Mouse (Mus musculus): ENCODE data around the gene Ndufb10.
A peak's percentile ranks its signal among the peaks of the same experiment; 100 is the strongest.

The Ndufb10 gene

DNA sequence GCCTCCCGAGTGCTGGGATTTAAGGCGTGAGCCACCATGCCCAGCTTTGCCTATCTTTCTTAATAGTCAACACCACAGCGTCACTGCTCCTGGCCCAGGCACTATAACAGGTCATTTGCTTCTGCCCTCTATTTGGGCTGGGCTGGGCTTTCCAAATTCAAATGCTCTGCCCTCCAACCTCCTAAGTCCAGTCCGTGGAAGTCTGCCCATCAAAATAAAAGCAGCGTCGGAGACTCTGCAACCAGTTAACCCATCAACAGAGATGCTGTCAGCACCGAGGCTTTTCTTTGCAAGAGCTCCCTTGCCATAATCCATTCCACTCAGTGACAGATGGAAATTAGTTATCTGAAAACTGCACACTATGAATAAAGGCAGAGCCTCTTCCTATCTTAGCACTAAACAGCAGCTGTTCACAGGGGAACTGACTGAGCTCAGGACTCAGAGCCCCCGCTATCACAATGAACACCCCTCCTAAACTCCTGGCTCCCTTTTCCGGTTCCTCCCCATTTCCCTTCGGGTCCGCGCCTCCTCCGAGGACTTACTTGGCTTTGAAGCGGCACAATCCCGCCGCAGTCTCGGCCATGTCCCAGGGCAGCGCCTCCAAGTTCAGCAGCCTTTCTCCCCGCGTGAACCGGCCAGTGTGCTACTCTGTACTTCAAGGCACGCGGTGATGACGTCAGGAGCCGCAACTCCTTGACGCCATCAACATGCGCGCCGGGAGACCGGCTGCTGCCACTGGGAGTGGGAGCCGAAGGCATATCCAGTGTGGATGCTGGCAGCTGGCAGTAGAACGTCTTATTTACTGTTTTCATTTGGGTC, 17.1 kb downstream of the Ndufb10 start, which contains the start of gene Tbl3:
Gene Tbl3, minus strand, starts transcription at position 679 of the 819 bp plus-strand sequence.
- DNase-seq (ENCODE audit: low spot score), result peak; percentile 95

DNA sequence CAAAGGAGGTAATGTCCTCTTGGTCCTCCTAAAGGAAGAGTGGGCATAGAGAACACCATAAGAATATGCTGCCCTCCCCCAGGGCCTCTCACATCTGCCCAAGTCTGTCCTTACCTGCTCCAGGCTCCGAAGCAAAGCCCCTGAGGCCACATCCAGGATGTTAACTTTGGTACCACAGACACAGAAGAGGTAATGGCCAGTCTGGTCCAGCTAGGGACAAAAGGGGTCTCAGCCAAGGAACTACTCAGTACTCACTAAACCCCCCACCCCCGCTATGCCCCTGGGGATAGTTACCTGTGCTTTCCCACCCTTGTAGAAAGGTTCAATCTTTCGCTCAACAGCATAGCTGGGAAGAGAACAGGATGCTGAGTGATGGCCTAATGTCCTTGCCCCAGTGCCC, 18.5 kb downstream of the Ndufb10 start:
- DNase-seq (ENCODE audit: low spot score), result no peak

DNA sequence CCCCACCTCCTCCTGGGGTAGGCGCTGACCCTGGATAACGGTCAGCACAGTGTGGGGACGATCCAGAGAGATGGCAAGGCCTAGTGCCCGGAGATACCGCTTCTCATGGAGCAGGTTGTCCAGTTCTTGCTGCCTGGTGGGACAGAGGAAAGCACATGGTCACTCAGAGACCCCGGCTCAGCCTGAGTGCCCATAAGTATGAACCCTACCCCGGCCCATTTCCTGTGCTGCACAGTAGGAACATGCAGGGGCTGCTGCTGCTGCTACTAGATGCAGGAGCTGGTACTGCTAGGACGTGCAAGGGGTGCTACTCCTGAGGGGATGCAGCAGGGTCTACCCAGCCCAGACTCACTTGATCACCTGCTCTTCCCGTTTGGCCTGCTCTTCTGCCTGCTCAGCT, 23.0 kb downstream of the Ndufb10 start:
- no peak for DNase-seq (ENCODE audit: low spot score)

DNA sequence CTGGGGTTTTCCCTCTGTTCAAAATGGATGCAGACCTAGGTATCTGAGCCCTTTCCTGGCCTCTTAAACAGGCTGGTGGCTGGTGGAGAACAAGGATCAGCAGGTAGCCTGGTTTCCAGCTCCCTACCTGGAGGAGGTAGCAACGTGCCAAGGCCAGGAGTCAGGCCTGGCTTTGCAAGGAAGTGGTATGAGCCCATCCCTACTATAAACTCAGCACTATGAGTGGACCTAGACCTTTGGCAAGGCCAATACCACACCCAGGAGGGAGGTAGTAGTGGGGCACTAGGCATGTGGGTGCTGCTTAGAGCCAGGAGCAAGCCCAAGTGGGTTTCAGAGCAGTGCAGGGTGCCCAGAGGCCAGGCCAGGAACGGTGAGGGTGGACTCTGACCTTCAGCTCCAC, 24.8 kb downstream of the Ndufb10 start:
- DNase-seq (ENCODE audit: low spot score), result no peak

DNA sequence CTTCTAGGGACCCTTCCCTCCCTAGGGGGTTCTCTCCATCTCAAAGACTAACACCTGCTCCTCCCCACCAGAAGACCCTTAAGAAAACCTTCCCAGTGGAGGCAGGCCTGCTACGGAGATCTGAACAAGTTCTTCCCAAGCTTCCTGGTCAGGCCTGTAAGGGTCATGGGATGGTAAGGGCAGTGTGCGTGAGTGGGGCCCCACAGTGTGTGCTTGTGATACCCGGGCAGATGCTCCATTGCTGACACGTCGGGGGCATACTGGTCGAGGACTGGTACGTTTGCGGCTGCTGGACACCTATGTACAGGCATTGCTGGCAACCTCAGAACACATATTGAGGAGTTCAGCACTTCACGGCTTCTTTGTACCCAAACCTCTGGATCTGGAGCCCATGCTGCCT, 25.6 kb downstream of the Ndufb10 start:
- no peak for DNase-seq (ENCODE audit: low spot score)

DNA sequence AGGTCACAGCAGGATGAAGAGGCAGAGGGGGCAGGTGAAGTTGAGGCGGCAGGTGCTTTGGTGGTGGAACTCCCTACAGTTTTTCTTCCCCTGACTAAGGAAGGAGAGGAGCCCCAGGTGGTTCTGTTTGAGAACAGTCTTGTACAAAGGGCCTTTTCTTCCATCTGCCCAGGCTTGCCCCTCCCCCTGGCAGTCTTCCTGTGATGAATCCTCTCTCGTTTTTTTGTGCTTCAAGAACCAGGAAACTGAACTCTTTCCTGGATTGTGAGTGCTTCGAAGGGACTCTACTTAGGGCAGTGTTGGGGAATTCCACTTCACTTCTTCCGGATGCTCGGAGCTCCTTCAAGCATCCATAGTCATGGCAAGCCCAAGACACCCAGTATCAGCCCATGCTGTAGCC, 26.3 kb downstream of the Ndufb10 start:
- DNase-seq (ENCODE audit: low spot score), result no peak

DNA sequence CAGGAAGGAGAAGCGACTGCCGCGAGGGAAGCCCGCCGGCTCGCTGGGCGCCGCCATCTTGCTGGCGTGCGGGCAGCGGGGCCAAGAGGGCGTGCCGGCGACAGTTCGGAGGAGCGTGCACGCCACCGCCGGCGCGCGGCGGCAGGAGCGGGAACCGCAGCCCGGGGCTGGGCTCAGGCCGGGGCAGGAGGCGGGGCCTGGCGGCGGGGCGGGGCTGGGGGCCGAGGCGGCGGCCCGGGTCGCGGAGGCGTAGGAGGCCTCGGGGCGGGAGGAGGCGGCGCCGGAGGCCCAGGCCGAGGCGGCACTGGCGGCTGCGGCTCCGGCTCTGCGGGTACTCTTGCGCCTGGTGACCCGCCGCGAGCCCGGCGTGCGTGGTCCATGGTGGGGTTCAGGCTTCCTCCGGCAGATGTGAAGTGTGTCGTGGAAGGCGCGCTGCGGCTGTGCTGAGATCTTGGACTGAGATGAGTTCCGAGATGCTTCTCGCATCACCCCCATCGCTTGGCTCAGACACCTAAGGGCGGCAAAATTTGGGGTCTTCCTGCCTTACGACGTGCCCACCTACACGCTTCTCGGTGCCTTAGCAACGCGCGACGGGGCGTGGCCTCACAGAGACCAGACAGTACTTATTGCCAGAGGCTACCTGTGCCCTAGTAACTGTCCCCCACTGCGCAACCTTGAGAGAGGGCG, 28.1 kb downstream of the Ndufb10 start, which contains the start of the genes Gfer and Noxo1:
Gene Gfer, minus strand, starts transcription at position 146 of the 687 bp plus-strand sequence.
Gene Noxo1, plus strand, starts transcription at position 224 of the 687 bp plus-strand sequence.
- DNase-seq (ENCODE audit: low spot score), result peak; percentile 87

DNA sequence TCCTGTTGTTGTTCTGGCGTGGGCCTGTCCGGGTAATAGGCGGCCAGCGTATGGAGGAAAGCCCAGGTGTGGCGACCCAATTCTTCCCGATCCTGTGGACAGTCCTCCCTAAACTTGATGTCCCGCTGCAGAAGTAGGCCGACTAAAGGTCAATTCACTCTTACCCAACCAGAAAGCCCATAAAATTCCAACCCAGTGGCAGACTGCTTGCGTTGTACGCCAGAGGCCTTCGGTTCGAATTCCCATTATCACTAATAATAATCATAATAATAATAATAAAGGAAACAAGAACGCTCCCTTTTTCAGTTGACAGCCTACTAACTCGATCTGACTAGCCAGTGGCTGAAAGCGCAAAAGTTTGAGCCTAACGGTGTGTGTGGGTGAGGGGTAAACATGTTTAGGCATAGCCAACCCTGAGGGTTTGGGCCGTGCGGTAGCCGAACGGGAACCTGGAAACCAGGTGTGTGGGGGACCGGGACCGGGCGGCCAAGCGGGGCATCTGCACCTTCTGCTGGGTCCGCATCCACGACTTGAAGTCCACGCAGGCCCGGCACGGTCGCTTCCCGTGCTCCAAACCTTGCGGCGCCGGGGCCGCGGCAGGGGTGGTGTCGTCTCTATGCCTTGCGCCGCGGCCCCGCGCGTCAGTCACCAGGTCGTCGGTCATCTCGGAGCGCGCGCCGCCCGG, 28.8 kb downstream of the Ndufb10 start:
- DNase-seq (ENCODE audit: low spot score), result no peak

DNA sequence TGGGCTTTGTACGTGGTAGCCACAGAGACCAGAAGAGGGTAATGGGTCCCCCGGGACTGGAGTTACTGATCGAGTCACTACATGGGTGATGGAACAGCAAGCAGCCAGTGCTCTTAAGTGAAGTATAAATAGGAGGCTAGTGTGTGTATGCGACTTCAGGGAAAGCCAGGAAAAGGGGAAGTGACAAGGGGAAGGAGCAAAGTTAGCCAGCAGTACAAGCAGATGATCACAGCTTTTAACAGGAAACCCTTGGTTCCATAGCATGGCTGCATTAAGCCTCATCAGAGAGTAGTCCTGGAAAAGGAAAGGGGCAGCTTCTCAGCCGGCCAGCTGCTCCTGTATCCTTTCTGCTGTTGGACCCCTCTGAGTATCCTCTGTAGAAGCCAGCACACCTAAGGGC, 31.9 kb downstream of the Ndufb10 start:
- no peak for DNase-seq (ENCODE audit: low spot score)

DNA sequence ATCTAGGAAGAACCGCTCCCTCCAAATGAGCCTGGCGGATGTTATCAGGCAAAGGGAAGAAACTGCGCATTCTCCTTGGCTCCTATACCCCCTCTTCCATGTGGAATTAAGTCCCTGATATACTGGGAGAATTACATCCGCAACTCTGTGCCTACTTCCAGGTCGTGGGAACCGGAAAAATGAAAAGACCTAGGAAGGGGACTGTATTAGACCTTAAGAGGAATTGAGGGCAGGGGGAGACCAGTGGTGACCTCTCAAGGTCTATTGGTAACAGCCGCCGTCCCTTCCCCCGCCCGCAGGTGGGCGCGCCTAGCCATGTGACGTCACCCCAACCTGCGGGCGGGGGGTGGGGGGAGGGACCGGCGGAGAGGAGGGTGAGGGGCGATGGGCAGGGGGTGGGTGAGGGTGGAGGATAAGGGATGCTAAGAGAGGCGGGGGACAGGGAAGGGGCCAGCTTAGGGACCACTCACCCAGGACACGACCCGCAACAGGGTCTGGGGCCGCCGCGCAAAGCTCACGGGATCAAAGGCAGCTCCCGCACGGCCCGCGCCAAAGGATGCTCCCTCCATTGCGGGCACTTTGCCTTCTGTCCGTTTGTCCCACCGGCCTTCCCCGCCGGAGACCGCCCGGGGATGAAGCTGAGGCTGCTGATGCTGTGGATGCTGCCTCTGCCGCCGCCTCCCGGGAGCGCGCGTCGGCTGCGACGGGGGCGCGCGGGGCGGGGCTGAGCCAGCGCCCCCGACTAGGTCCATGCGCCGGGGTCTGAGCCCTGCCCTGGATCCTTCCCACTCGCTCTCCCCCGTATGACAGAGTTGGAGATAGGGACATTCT, 34.8 kb downstream of the Ndufb10 start, which contains the start of gene Syngr3:
Gene Syngr3, minus strand, starts transcription at position 705 of the 831 bp plus-strand sequence.
- peak; percentile 49 for DNase-seq (ENCODE audit: low spot score)

DNA sequence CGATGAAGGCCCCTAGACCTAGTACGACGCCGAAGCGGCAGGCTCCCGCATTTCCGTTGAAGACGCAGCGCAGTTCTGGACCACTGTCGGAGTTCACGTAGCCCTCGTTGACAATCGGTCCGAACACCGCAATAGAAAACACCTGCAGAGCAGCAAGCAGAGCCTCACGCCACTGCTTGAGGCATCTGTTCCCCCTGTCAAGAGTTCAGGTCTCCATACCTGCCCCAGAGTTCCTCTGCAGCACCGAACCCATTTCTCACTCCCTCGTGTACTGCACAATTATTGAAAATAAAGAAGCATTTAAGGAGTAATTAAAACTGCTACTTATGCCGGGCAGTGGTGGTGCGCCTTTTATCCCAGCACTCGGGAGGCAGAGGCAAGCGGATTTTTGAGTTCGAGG, 36.7 kb downstream of the Ndufb10 start:
- no peak for DNase-seq (ENCODE audit: low spot score)

DNA sequence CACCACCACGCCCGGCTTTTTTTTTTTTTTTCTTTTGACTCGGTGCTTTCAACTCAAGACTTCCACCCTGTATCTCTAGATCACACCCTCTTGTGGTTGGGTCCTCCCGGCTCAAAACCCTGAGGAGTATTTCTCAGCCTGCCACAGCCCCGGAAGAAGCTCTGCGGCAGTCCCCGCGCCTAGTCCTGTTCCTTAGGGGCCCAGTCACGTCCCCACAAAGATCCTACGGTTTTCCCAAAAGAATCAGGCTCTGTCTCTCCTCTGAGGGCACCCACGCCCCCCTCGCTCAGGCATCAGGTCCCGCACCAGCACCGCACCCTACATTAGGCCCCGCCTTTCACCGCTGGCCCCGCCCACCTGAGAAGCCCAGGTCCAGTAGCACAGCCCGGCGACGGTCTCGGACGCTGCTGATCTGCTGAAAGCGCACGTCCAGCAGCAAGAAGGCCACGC, 37.1 kb downstream of the Ndufb10 start:
- peak; percentile 41 for DNase-seq (ENCODE audit: low spot score)

DNA sequence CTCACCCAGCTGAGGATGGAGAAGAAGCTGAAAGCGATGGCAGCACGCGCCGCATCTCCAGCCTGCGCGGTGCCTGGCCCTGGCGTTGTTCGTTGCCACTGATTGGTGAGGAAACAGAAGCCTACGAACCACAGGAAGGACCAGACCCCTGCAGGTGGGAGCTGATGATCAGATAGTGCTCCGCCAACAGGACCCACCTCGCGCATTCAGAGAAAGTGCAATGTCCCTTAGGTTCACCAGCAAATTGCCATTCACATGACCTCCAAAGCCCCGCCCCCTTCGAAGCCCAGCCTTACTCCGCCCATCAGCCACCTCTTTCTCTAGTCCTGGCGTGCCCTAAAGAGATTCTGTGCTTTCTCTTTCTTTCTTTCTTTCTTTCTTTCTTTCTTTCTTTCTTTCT, 37.8 kb downstream of the Ndufb10 start:
- DNase-seq (ENCODE audit: low spot score), result no peak

DNA sequence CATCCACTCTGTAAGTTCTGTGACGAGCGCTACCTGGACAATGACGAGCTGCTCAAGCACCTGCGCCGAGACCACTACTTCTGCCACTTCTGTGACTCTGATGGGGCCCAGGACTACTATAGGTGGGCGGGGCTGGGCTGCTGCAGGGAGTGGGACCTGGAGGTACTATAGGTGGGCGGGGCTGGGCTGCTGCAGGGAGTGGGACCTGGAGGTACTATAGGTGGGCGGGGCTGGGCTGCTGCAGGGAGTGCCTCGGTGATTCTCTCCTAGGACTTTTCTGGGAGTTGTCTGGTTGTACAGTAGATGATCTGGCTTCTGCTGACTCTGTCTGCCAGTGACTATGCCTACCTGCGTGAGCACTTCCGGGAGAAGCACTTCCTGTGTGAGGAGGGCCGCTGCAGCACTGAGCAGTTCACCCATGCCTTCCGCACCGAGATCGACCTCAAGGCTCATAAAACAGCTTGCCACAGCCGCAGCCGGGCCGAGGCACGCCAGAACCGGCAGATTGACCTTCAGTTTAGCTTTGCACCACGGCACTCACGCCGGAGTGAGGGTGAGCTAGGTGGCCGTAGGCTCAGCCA, 46.7 kb downstream of the Ndufb10 start:
- no peak for DNase-seq (ENCODE audit: low spot score)

DNA sequence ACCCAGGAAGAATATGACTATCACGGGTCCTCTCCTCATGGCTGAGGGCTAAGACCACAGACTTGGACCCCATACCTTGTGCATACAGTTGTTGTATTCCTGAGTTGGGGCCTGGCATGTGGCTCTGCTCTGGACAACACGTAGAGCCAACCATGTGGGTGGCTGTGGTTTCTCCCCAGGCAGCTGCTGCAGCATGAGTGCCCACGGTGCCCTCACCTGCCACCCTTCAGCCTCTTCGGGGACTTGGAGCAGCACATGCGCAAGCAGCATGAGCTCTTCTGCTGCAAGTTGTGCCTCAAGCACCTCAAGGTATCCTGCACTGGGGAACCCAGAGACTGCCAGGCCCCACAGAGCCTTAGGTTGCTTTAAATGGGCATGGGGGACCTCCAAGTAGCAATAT, 47.4 kb downstream of the Ndufb10 start:
- DNase-seq (ENCODE audit: low spot score), result no peak

DNA sequence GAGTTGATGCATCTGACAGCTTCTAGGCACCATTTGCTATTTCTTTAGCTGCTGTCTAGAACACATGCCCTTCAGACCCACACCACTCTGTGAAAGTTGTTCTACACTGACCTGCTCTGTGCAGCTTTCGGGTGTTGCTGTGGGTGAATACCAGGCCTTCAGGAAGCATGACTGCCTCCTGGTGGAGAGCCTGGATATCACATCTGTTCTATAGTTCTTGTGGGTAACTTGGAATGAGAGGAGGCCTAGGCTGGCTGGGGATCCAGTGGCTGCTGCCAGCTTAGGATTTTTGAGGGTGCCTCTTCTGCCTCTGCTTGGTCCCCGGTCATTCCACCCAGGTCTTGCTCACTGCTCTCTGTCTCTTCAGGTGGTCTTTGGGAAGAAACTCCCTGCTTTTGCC, 48.1 kb downstream of the Ndufb10 start:
- peak; percentile 86 for DNase-seq (ENCODE audit: low spot score)

DNA sequence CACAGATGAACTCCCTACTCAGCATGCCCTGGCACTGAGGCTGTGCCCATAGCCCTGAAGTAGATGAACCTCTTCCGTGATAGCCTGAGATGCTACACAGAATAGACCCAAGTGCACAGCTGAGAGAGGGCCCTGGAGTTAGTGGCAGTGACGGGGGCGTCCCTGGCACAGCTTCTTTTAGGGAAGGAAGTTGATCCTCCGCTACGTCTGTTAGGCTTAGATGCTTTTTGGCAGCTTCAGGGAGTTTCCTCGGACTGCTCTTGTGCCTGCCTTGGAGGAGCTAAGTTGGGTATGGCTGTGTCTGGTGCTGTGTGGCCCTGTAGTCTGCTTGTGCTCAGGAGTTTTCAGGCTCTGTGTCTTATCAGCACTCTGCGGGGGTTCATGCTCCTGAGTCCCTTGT, 50.0 kb downstream of the Ndufb10 start:
- no peak for DNase-seq (ENCODE audit: low spot score)

DNA sequence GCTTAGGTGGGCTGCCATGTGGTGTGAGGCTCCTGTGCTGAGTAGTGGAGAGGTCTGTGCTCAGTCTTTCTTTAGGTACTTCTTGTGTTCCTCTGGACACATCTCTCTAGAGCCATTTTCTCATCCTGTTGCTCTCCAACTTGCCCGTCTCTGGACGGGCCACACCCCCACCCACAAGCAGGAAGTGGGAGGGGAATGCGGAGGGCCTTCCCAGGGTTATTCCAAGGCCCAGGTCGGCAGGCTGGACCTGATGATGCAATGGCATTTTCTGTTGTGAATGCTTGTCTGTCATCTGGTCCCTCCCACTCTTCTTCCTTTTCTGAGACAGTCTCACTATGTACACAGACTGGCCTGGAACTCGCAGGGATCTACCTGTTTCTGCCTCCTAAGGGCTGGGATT, 52.1 kb downstream of the Ndufb10 start:
- DNase-seq (ENCODE audit: low spot score), result no peak

Data from retina, embryonic 14.5 days (tissue).